Comparison of ENCODE assay signal across 22 mouse cellular contexts in the genomic region with DNA sequence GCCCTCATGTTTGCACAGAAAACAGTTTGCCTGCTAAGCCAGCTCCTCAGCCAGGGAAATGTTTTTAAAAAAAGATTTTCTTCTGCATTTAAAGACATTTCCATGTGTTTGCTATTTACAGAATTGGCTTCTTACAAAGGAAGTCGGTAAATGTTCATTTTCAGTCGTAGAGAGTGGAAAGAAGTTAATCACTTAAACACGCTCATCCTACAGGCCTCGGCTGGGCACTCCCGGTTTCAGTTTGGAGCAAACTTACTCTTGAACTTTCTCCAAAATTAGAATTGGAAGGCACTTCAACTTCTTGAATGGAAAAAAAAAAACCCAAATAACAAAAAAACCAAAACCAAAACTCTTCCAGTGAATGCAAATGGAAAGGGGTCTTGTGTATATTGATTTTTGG.
DNase-seq lines count a peak whose midpoint lies in the region; ATAC-seq and TF ChIP-seq lines count a peak whose summit lies in the region.
"Had no signal": no experiment of that assay in that cellular context is flagged by ENCODE, and none has a peak within 500 bp of the region (broad histone marks: within the 10 kb centered on the region; RNA-seq: fewer than 3 reads in every experiment).

No protein-coding gene starts in this region.

- TF ChIP-seq RAD21 in CH12.LX (IDR thresholded peaks at IDR 0.05; ENCODE audit: low read depth, low read length) = no peak

- no peaks in the 10 kb centered on the region for H3K36me3 ChIP-seq in heart, embryonic 11.5 days (ENCODE audit: control insufficient read depth, insufficient read depth, low read length)
- H3K36me3 ChIP-seq in CH12.LX (replicated peaks in 1 of 2; ENCODE audit: control insufficient read depth in 1 of 2, insufficient read depth in 1 of 2, low read length in 1 of 2) = no peaks in the 10 kb centered on the region
- H3K36me3 ChIP-seq in embryonic facial prominence, embryonic 15.5 days = no peaks in the 10 kb centered on the region
- H3K36me3 ChIP-seq in kidney, adult 2 months (ENCODE audit: control insufficient read depth, insufficient read depth, low read length) = no peaks in the 10 kb centered on the region
- H3K36me3 ChIP-seq: forebrain, embryonic 12.5 days; forebrain, embryonic 15.5 days; heart, embryonic 13.5 days; hindbrain, embryonic 12.5 days; hindbrain, embryonic 15.5 days had no signal

- no peak for DNase-seq in gastrocnemius, adult 2 months
- DNase-seq in gastrocnemius, postnatal 36 days = no peak
- peak; percentile 47 for DNase-seq in heart, adult 8-10 months (ENCODE audit: low spot score)
- DNase-seq in CH12.LX (ENCODE audit: extremely low read depth) = no peak
- DNase-seq in kidney, adult 2 months = no peak
- DNase-seq: adrenal gland, adult 2 months; adrenal gland, postnatal 14 days; B cell, adult 2 months; cerebellum, adult 11 months; cerebellum, adult 2 months; cerebellum, adult 9-11 months; cerebellum, postnatal 25 days; gastrocnemius, postnatal 10 days had no signal

- no peaks in the 10 kb centered on the region for H3K27me3 ChIP-seq in heart, embryonic 11.5 days (ENCODE audit: control insufficient read depth, insufficient read depth, low read length)
- H3K27me3 ChIP-seq in CH12.LX (replicated peaks) = no peaks in the 10 kb centered on the region
- no peaks in the 10 kb centered on the region for H3K27me3 ChIP-seq in embryonic facial prominence, embryonic 15.5 days
- H3K27me3 ChIP-seq in kidney, adult 2 months (replicated peaks; ENCODE audit: control insufficient read depth, insufficient read depth, low read length) = no peaks in the 10 kb centered on the region
- H3K27me3 ChIP-seq: forebrain, embryonic 12.5 days; forebrain, embryonic 15.5 days; heart, embryonic 13.5 days; hindbrain, embryonic 12.5 days; hindbrain, embryonic 15.5 days had no signal

- no peak for TF ChIP-seq CTCF in gastrocnemius, adult 2 months (IDR thresholded peaks at IDR 0.05)
- TF ChIP-seq CTCF in CH12.LX (conservative IDR thresholded peaks at IDR 0.05 in 1 of 2, IDR thresholded peaks at IDR 0.05 in 1 of 2; ENCODE audit: low read depth in 2 of 2, low read length in 2 of 2) = no peak
- TF ChIP-seq CTCF in kidney, adult 2 months (conservative IDR thresholded peaks at IDR 0.05; ENCODE audit: insufficient read depth, insufficient read length, low read depth, low read length) = no peak

- H3K4me2 ChIP-seq in heart, embryonic 11.5 days = no peak overlapping the region
- H3K4me2 ChIP-seq in CH12.LX (ENCODE audit: insufficient read depth, low read depth, poor library complexity, severe bottlenecking) = no peak overlapping the region
- no peak overlapping the region for H3K4me2 ChIP-seq in embryonic facial prominence, embryonic 15.5 days (replicated peaks)
- H3K4me2 ChIP-seq: forebrain, embryonic 12.5 days; forebrain, embryonic 15.5 days; heart, embryonic 13.5 days; hindbrain, embryonic 12.5 days; hindbrain, embryonic 15.5 days had no signal

- H3K79me2 ChIP-seq in CH12.LX (replicated peaks; ENCODE audit: control insufficient read depth, extremely low read depth, insufficient read depth, poor library complexity, severe bottlenecking) = no peaks in the 10 kb centered on the region

- no peak for ATAC-seq in heart, embryonic 11.5 days (replicated peaks; ENCODE audit: insufficient number of reproducible peaks, low FRiP score, low TSS enrichment)
- peak; percentile 34; the same call in 1 of the 2 replicates for ATAC-seq in embryonic facial prominence, embryonic 15.5 days (ENCODE audit: insufficient number of reproducible peaks, low FRiP score, low TSS enrichment, low read depth)
- ATAC-seq: forebrain, embryonic 15.5 days; intestine, postnatal 0 days had no signal

- no peaks in the 10 kb centered on the region for H3K9me3 ChIP-seq in heart, embryonic 11.5 days (replicated peaks; ENCODE audit: control insufficient read depth, low read length)
- no peaks in the 10 kb centered on the region for H3K9me3 ChIP-seq in CH12.LX (replicated peaks; ENCODE audit: low read length)
- no peaks in the 10 kb centered on the region for H3K9me3 ChIP-seq in embryonic facial prominence, embryonic 15.5 days (replicated peaks)
- H3K9me3 ChIP-seq: forebrain, embryonic 12.5 days; forebrain, embryonic 15.5 days; hindbrain, embryonic 12.5 days; hindbrain, embryonic 15.5 days had no signal

- 0 out of 2 replicates have a peak overlapping the region, but pooled peaks have one; percentile 16 for H3K27ac ChIP-seq in gastrocnemius, adult 2 months
- no peak overlapping the region for H3K27ac ChIP-seq in heart, embryonic 11.5 days (ENCODE audit: low read depth, low read length)
- H3K27ac ChIP-seq in CH12.LX (ENCODE audit: insufficient read depth, low read depth) = no peak overlapping the region
- peak overlapping the region; percentile 80 for H3K27ac ChIP-seq in embryonic facial prominence, embryonic 15.5 days (replicated peaks)
- no peak overlapping the region for H3K27ac ChIP-seq in kidney, adult 2 months (ENCODE audit: insufficient read depth, low read depth, low read length)
- H3K27ac ChIP-seq: forebrain, embryonic 12.5 days; forebrain, embryonic 15.5 days; heart, embryonic 13.5 days; hindbrain, embryonic 12.5 days; hindbrain, embryonic 15.5 days had no signal

- no peak overlapping the region for H3K4me3 ChIP-seq in gastrocnemius, adult 2 months
- H3K4me3 ChIP-seq in heart, embryonic 11.5 days (ENCODE audit: low read depth, low read length) = no peak overlapping the region
- no peak overlapping the region for H3K4me3 ChIP-seq in CH12.LX (replicated peaks in 1 of 3; ENCODE audit: low read depth in 2 of 3, low read length in 2 of 3, poor library complexity in 1 of 3)
- H3K4me3 ChIP-seq in embryonic facial prominence, embryonic 15.5 days (replicated peaks) = no peak overlapping the region
- H3K4me3 ChIP-seq in kidney, adult 2 months (ENCODE audit: insufficient read depth, low read depth, low read length) = no peak overlapping the region
- H3K4me3 ChIP-seq: erythroblast, embryonic 14.5 days; forebrain, embryonic 12.5 days; forebrain, embryonic 15.5 days; heart, embryonic 13.5 days; hindbrain, embryonic 12.5 days; hindbrain, embryonic 15.5 days had no signal

- TF ChIP-seq EP300 in CH12.LX (IDR thresholded peaks at IDR 0.05; ENCODE audit: low read length) = no peak

- in situ Hi-C loops in CH12.LX (cut with MboI; ENCODE audit: low pct_ligation_motif_present, low pct_unique_long_range_greater_than_20kb, low sequenced_read_pairs) = no loop called here

- no peak overlapping the region for H3K9ac ChIP-seq in heart, embryonic 11.5 days (ENCODE audit: low read depth, low read length)
- H3K9ac ChIP-seq in CH12.LX (ENCODE audit: insufficient read depth, low read depth) = no peak overlapping the region
- H3K9ac ChIP-seq in embryonic facial prominence, embryonic 15.5 days = no peak overlapping the region
- H3K9ac ChIP-seq: forebrain, embryonic 12.5 days; forebrain, embryonic 15.5 days; heart, embryonic 13.5 days; hindbrain, embryonic 12.5 days; hindbrain, embryonic 15.5 days had no signal

- intact Hi-C loops in gastrocnemius, adult 2 months (cut with DNase I) = no loop called here
- intact Hi-C loops in gastrocnemius, postnatal 36 days (cut with DNase I) = no loop called here

- dilution Hi-C loops in CH12.LX (cut with MboI; ENCODE audit: extremely low pct_ligation_motif_present, extremely low pct_unique_long_range_greater_than_20kb, low sequenced_read_pairs) = no loop called here

- no peak for TF ChIP-seq POLR2A in CH12.LX (IDR thresholded peaks at IDR 0.05; ENCODE audit: low read depth, low read length)
- no peak for TF ChIP-seq POLR2A in kidney, adult 2 months (IDR thresholded peaks at IDR 0.05; ENCODE audit: low read depth, low read length)

- H3K4me1 ChIP-seq in heart, embryonic 11.5 days (ENCODE audit: control insufficient read depth, insufficient read depth, low read length) = peaks cover 2% of the 10 kb centered on the region; the same call in 1 of the 2 replicates
- H3K4me1 ChIP-seq in CH12.LX (ENCODE audit: control insufficient read depth in 1 of 2, insufficient read depth in 2 of 2) = peaks cover 0 to 30% of the 10 kb centered on the region in 2 experiments; a peak in 2 of 4 replicates
- H3K4me1 ChIP-seq in embryonic facial prominence, embryonic 15.5 days = peaks cover 6% of the 10 kb centered on the region; the same call in 1 of the 2 replicates
- no peaks in the 10 kb centered on the region for H3K4me1 ChIP-seq in kidney, adult 2 months (ENCODE audit: control insufficient read depth, insufficient read depth, low read length)

- WGBS in heart, embryonic 11.5 days (ENCODE audit: insufficient replicate concordance) = 86% methylated on average over 5 of the region's 5 CpGs
- WGBS in embryonic facial prominence, embryonic 15.5 days = 29% methylated on average over 5 of the region's 5 CpGs
- WGBS in kidney, adult 2 months = 88% methylated on average over 5 of the region's 5 CpGs

TF ChIP-seq in CH12.LX, 34 proteins besides CTCF, POLR2A, EP300 and RAD21:
- TF ChIP-seq JUND (conservative IDR thresholded peaks at IDR 0.05; ENCODE audit: low read depth, low read length) (no peak), ZNF384 (IDR thresholded peaks at IDR 0.05; ENCODE audit: low read depth, low read length) (peak; percentile 62)

Comparison
In these comparisons a context has a peak if more than half of its experiments do, and no peak if none do; other contexts are left out.
1. H3K27ac ChIP-seq: peak in gastrocnemius, adult 2 months (single experiment) and embryonic facial prominence, embryonic 15.5 days (single experiment); none in heart, embryonic 11.5 days (single experiment), CH12.LX (single experiment) and kidney, adult 2 months (single experiment).